In genomic region chr17:56466747-56467146, GRCm38 (mm10) we compare ENCODE assay signal across 14 mouse cellular contexts. TPM values are rescaled to one million over a fixed set of nuclear protein-coding genes. Genes with fewer than 3 reads are reported as not detected.
DNase-seq lines count a peak whose midpoint lies in the region; ATAC-seq and TF ChIP-seq lines count a peak whose summit lies in the region.
"Had no signal": no experiment of that assay in that cellular context is flagged by ENCODE, and none has a peak within 500 bp of the region (broad histone marks: within the 10 kb centered on the region; RNA-seq: fewer than 3 reads in every experiment).

No protein-coding gene starts in this region.

- H3K79me2 ChIP-seq in heart, adult 2 months (replicated peaks; ENCODE audit: control insufficient read depth, insufficient read depth, low read length) = no peaks in the 10 kb centered on the region

- DNase-seq in midbrain, embryonic 10.5 days (ENCODE audit: low spot score) = no peak
- DNase-seq in midbrain, embryonic 11.5 days (ENCODE audit: low spot score, missing footprints) = no peak
- no peak for DNase-seq in spleen, adult 18-20 months
- no peak for DNase-seq in heart, adult 2 months
- DNase-seq: adrenal gland, postnatal 25 days; cerebellum, adult 11 months had no signal

- no peak for TF ChIP-seq EP300 in heart, adult 2 months (IDR thresholded peaks at IDR 0.05; ENCODE audit: insufficient read depth, low read depth, low read length)

- ATAC-seq in midbrain, embryonic 11.5 days (ENCODE audit: low FRiP score) = no peak
- no peak for ATAC-seq in forebrain, embryonic 13.5 days
- no peak for ATAC-seq in hindbrain, embryonic 16.5 days
- ATAC-seq in neural tube, embryonic 15.5 days (ENCODE audit: low FRiP score) = no peak
- ATAC-seq: inflammation-experienced regulatory T-cells, adult 6 months had no signal

- H3K27ac ChIP-seq in midbrain, embryonic 10.5 days (replicated peaks) = peak overlapping the region; percentile 71
- no peak overlapping the region; the same call in 1 of the 2 replicates for H3K27ac ChIP-seq in midbrain, embryonic 11.5 days (ENCODE audit: low read depth, low read length)
- peak overlapping the region; percentile 99 for H3K27ac ChIP-seq in forebrain, embryonic 13.5 days
- H3K27ac ChIP-seq in hindbrain, embryonic 16.5 days (ENCODE audit: low read depth, low read length) = peak overlapping the region; percentile 84
- peak overlapping the region; percentile 83 for H3K27ac ChIP-seq in neural tube, embryonic 15.5 days (replicated peaks)
- no peak overlapping the region for H3K27ac ChIP-seq in heart, adult 2 months

- WGBS in midbrain, embryonic 10.5 days = 83% methylated on average over 6 of the region's 6 CpGs
- WGBS in midbrain, embryonic 11.5 days = 83% methylated on average over 6 of the region's 6 CpGs
- WGBS in forebrain, embryonic 13.5 days = 40% methylated on average over 6 of the region's 6 CpGs
- 44% methylated on average over 6 of the region's 6 CpGs for WGBS in hindbrain, embryonic 16.5 days
- WGBS in neural tube, embryonic 15.5 days = 50% methylated on average over 6 of the region's 6 CpGs
- 81% methylated on average over 6 of the region's 6 CpGs for WGBS in heart, adult 2 months

- H3K9me3 ChIP-seq in midbrain, embryonic 10.5 days (replicated peaks) = peaks cover 6% of the 10 kb centered on the region; the same call in 1 of the 2 replicates
- H3K9me3 ChIP-seq in midbrain, embryonic 11.5 days (ENCODE audit: control insufficient read depth, low read length) = no peaks in the 10 kb centered on the region
- no peaks in the 10 kb centered on the region for H3K9me3 ChIP-seq in forebrain, embryonic 13.5 days (replicated peaks)
- no peaks in the 10 kb centered on the region for H3K9me3 ChIP-seq in hindbrain, embryonic 16.5 days (ENCODE audit: control insufficient read depth, low read length)
- no peaks in the 10 kb centered on the region for H3K9me3 ChIP-seq in neural tube, embryonic 15.5 days (replicated peaks)

- TF ChIP-seq CTCF in heart, adult 2 months (IDR thresholded peaks at IDR 0.05) = no peak

- intact Hi-C loops in heart, adult 2 months (cut with DNase I) = no loop called here

- H3K4me1 ChIP-seq in midbrain, embryonic 10.5 days = peaks cover 92% of the 10 kb centered on the region
- H3K4me1 ChIP-seq in midbrain, embryonic 11.5 days (ENCODE audit: control insufficient read depth, insufficient read depth, low read length) = peaks cover 45% of the 10 kb centered on the region
- peaks cover 95% of the 10 kb centered on the region for H3K4me1 ChIP-seq in forebrain, embryonic 13.5 days
- H3K4me1 ChIP-seq in hindbrain, embryonic 16.5 days (ENCODE audit: control insufficient read depth, insufficient read depth, low read depth, low read length) = peaks cover 74% of the 10 kb centered on the region
- H3K4me1 ChIP-seq in neural tube, embryonic 15.5 days = peaks cover 97% of the 10 kb centered on the region
- H3K4me1 ChIP-seq in heart, adult 2 months (ENCODE audit: control insufficient read depth, insufficient read depth, low read length) = peaks cover 1% of the 10 kb centered on the region; the same call in 1 of the 2 replicates

- no peak overlapping the region for H3K9ac ChIP-seq in midbrain, embryonic 11.5 days (ENCODE audit: low read length)
- H3K9ac ChIP-seq in forebrain, embryonic 13.5 days = peak overlapping the region; percentile 61
- H3K9ac ChIP-seq in hindbrain, embryonic 16.5 days (ENCODE audit: low read depth, low read length) = peak overlapping the region; percentile 27
- H3K9ac ChIP-seq in neural tube, embryonic 15.5 days (replicated peaks) = peak overlapping the region; percentile 15; the same call in 1 of the 2 replicates
- no peak overlapping the region for H3K9ac ChIP-seq in heart, adult 2 months (ENCODE audit: low read depth, low read length)

- peaks cover 18% of the 10 kb centered on the region for H3K27me3 ChIP-seq in midbrain, embryonic 10.5 days (ENCODE audit: low read depth, poor library complexity, severe bottlenecking)
- no peaks in the 10 kb centered on the region; the same call in none of the 2 replicates for H3K27me3 ChIP-seq in midbrain, embryonic 11.5 days (ENCODE audit: control insufficient read depth, insufficient read depth, low read length)
- no peaks in the 10 kb centered on the region for H3K27me3 ChIP-seq in forebrain, embryonic 13.5 days
- H3K27me3 ChIP-seq in hindbrain, embryonic 16.5 days (replicated peaks; ENCODE audit: control insufficient read depth, insufficient read depth, low read length) = no peaks in the 10 kb centered on the region
- H3K27me3 ChIP-seq in neural tube, embryonic 15.5 days (replicated peaks) = no peaks in the 10 kb centered on the region
- H3K27me3 ChIP-seq in heart, adult 2 months (ENCODE audit: control insufficient read depth, insufficient read depth, low read length) = no peaks in the 10 kb centered on the region

- no peak overlapping the region for H3K4me2 ChIP-seq in midbrain, embryonic 11.5 days
- H3K4me2 ChIP-seq in forebrain, embryonic 13.5 days = peak overlapping the region; percentile 99
- peak overlapping the region; percentile 51 for H3K4me2 ChIP-seq in hindbrain, embryonic 16.5 days (ENCODE audit: low read length)
- H3K4me2 ChIP-seq in neural tube, embryonic 15.5 days = peak overlapping the region; percentile 45

- peaks cover 32% of the 10 kb centered on the region for H3K36me3 ChIP-seq in midbrain, embryonic 10.5 days
- no peaks in the 10 kb centered on the region; the same call in 1 of the 2 replicates for H3K36me3 ChIP-seq in midbrain, embryonic 11.5 days (ENCODE audit: control insufficient read depth, insufficient read depth, low read length)
- H3K36me3 ChIP-seq in forebrain, embryonic 13.5 days (ENCODE audit: poor library complexity, severe bottlenecking) = peaks cover 30% of the 10 kb centered on the region
- H3K36me3 ChIP-seq in hindbrain, embryonic 16.5 days (ENCODE audit: control insufficient read depth, insufficient read depth, low read length) = 0 out of 2 replicates have a peak, but pooled peaks cover 3% of the 10 kb centered on the region
- H3K36me3 ChIP-seq in neural tube, embryonic 15.5 days = no peaks in the 10 kb centered on the region
- no peaks in the 10 kb centered on the region for H3K36me3 ChIP-seq in heart, adult 2 months (ENCODE audit: control insufficient read depth, insufficient read depth, low read length)

- no peak for TF ChIP-seq POLR2A in heart, adult 2 months (IDR thresholded peaks at IDR 0.05; ENCODE audit: insufficient read depth, low read depth, low read length)

- no peak overlapping the region for H3K4me3 ChIP-seq in midbrain, embryonic 10.5 days
- H3K4me3 ChIP-seq in midbrain, embryonic 11.5 days (ENCODE audit: low read depth, low read length) = no peak overlapping the region
- H3K4me3 ChIP-seq in forebrain, embryonic 13.5 days = peak overlapping the region; percentile 14; the same call in 1 of the 2 replicates
- no peak overlapping the region for H3K4me3 ChIP-seq in hindbrain, embryonic 16.5 days (ENCODE audit: low read length)
- H3K4me3 ChIP-seq in neural tube, embryonic 15.5 days (replicated peaks) = no peak overlapping the region
- no peak overlapping the region for H3K4me3 ChIP-seq in heart, adult 2 months

RNA-seq across cellular contexts. Expression of gene Ptprs, which starts 9.5 kb away (rescaled TPM):
- 89.7 and 131 TPM in 2 replicates for polyA plus RNA-seq in midbrain, embryonic 10.5 days (2016; fragmentation: Nextera tagmentation; extraction: Ambion mirVana)
- 115 and 125 TPM in 2 replicates for polyA plus RNA-seq in midbrain, embryonic 11.5 days (2014; fragmentation: Nextera tagmentation; extraction: Ambion mirVana)
- polyA plus RNA-seq in forebrain, embryonic 13.5 days (2015; fragmentation: Nextera tagmentation; extraction: Ambion mirVana) = 276 and 292 TPM in 2 replicates
- 229 and 264 TPM in 2 replicates for polyA plus RNA-seq in hindbrain, embryonic 16.5 days (2015; fragmentation: Nextera tagmentation; extraction: Ambion mirVana)
- 206 and 247 TPM in 2 replicates for polyA plus RNA-seq in neural tube, embryonic 15.5 days (2015; fragmentation: Nextera tagmentation; extraction: Ambion mirVana)
- 10 to 100 TPM; 41.7 to 47.5 TPM for total RNA-seq in heart, adult 2 months (2021)
- 86.8 and 91.1 TPM in 2 replicates for polyA plus RNA-seq in heart, adult 2 months (2012; rRNA removed)

RNA-seq across cellular contexts. Expression of gene Znrf4, which starts 45.5 kb away (rescaled TPM):
- polyA plus RNA-seq in midbrain, embryonic 10.5 days (2016; fragmentation: Nextera tagmentation; extraction: Ambion mirVana) = not detected in 2 replicates
- polyA plus RNA-seq in midbrain, embryonic 11.5 days (2014; fragmentation: Nextera tagmentation; extraction: Ambion mirVana) = not detected in 2 replicates
- 0.14 TPM in 1 of 2 replicates, not detected in the other for polyA plus RNA-seq in forebrain, embryonic 13.5 days (2015; fragmentation: Nextera tagmentation; extraction: Ambion mirVana)
- polyA plus RNA-seq in hindbrain, embryonic 16.5 days (2015; fragmentation: Nextera tagmentation; extraction: Ambion mirVana) = not detected in 2 replicates
- not detected in 2 replicates for polyA plus RNA-seq in neural tube, embryonic 15.5 days (2015; fragmentation: Nextera tagmentation; extraction: Ambion mirVana)
- total RNA-seq in heart, adult 2 months (2021) = not detected
- 0.29 and 0.64 TPM in 2 replicates for polyA plus RNA-seq in heart, adult 2 months (2012; rRNA removed)
- total RNA-seq: adrenal gland, postnatal 25 days; megakaryocyte progenitor cell, adult 5-6 weeks had no signal
- polyA plus RNA-seq: inflammation-experienced regulatory T-cells, adult 6 months; large intestine, adult 2 months; limb, embryonic 14.5 days; spleen, adult 2 months had no signal

Comparison
In these comparisons a context has a peak if more than half of its experiments do, and no peak if none do; other contexts are left out.
1. H3K27ac ChIP-seq: peak in midbrain, embryonic 10.5 days (single experiment), forebrain, embryonic 13.5 days (single experiment), hindbrain, embryonic 16.5 days (single experiment) and neural tube, embryonic 15.5 days (single experiment); none in midbrain, embryonic 11.5 days (single experiment) and heart, adult 2 months (single experiment).
2. H3K9ac ChIP-seq: peak in forebrain, embryonic 13.5 days (single experiment), hindbrain, embryonic 16.5 days (single experiment) and neural tube, embryonic 15.5 days (single experiment); none in midbrain, embryonic 11.5 days (single experiment) and heart, adult 2 months (single experiment).